Mouse (Mus musculus) olfactory bulb, adult 2 months (tissue): ENCODE measurements around the gene Dixdc1.

ENCODE experiments used
- CTCF ChIP-seq: fragments of 200-500 bp; IDR thresholded peaks from 2 replicates; pipeline ENCODE4 v1.5.1; 2012; ENCODE audit warnings: low read depth, mild to moderate bottlenecking, low read length, moderate library complexity; ENCODE audit not compliant: insufficient read depth
- POLR2A ChIP-seq: fragments of 200-500 bp; IDR thresholded peaks from 2 replicates; pipeline ENCODE4 v1.6.1; 2012; ENCODE audit warnings: mild to moderate bottlenecking, low read depth, low read length, moderate library complexity; ENCODE audit not compliant: insufficient read depth

GRCm38 (mm10) chr9:50732560-50732959 is 6.8 kb downstream of the Dixdc1 start:
- TF ChIP-seq CTCF (no peak), POLR2A (no peak)
